Mouse (Mus musculus) myocyte (in vitro differentiated cells): Measurements from ENCODE around the gene Twf2.

Experiments used
- E2F4 ChIP-seq: IDR thresholded peaks from one replicate; pipeline ENCODE4 v1.6.1; 2011; ENCODE audit warnings: mild to moderate bottlenecking, control low read depth, moderate library complexity; ENCODE audit not compliant: insufficient read depth
- MAX ChIP-seq: IDR thresholded peaks from one replicate; pipeline ENCODE4 v1.6.1; 2011; ENCODE audit warnings: low read depth, mild to moderate bottlenecking, control low read depth
- MYOG ChIP-seq, 3 experiments: IDR thresholded peaks; one replicate each; pipeline ENCODE4 v1.6.1; 2011; ENCODE audit warnings: control low read depth in 2 of 3, low read depth in 2 of 3, mild to moderate bottlenecking in 2 of 3; ENCODE audit not compliant: insufficient read length in 2 of 3, control insufficient read depth in 1 of 3, insufficient read depth in 1 of 3
- POLR2A ChIP-seq: IDR thresholded peaks from one replicate; pipeline ENCODE4 v1.6.1; 2011; ENCODE audit warnings: low read depth, mild to moderate bottlenecking, control low read depth, moderate library complexity; ENCODE audit not compliant: insufficient read length
- POLR2AphosphoS2 ChIP-seq: IDR thresholded peaks from one replicate; pipeline ENCODE4 v1.6.1; 2011; ENCODE audit warnings: low read depth, control low read depth; ENCODE audit not compliant: insufficient read length
- REST ChIP-seq: IDR thresholded peaks from one replicate; pipeline ENCODE4 v1.6.1; 2011; ENCODE audit warnings: mild to moderate bottlenecking, control low read depth, moderate library complexity; ENCODE audit not compliant: insufficient read depth, insufficient read length
- TCF12 ChIP-seq: IDR thresholded peaks from one replicate; pipeline ENCODE4 v1.6.1; 2011; ENCODE audit warnings: mild to moderate bottlenecking, control low read depth; ENCODE audit not compliant: poor library complexity, insufficient read depth, severe bottlenecking
- TCF3 ChIP-seq: IDR thresholded peaks from one replicate; pipeline ENCODE4 v1.6.1; 2011; ENCODE audit warnings: low read depth, control low read depth; ENCODE audit not compliant: insufficient read length
- USF1 ChIP-seq: IDR thresholded peaks from one replicate; pipeline ENCODE4 v1.6.1; 2011; ENCODE audit warnings: low read depth, mild to moderate bottlenecking, control low read depth, moderate library complexity

DNA sequence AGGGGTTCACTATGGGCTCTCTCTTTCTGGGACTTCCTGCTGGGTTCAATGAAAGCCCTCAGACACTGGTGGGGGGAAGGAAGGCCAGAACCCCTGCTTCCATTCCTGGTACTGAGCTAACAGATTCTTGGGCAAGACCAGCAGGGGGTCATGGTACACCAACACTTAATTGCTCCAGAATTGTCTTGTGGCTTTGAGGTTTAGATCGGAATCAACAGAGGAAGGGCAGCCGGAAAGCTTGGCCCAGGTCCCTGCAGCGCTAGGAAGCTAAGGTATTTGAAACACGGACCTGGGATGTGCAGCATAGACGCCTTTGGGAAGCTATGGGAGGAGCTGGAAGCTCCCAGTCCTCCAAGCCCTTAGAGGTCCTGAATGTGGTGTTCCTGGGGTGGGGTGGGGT lies 56.1 kb downstream of the Twf2 start:
- TF ChIP-seq E2F4, result no peak
- TF ChIP-seq MAX, result no peak
- no peak for TF ChIP-seq POLR2AphosphoS2
- TF ChIP-seq POLR2A, result no peak
- no peak for TF ChIP-seq USF1
- no peak for TF ChIP-seq MYOG (IDR thresholded peaks at IDR 0.05; ENCODE audit: control insufficient read depth in 1 of 3, insufficient read depth in 1 of 3, insufficient read length in 2 of 3, low read depth in 2 of 3)
- no peak for TF ChIP-seq TCF12
- no peak for TF ChIP-seq REST
- TF ChIP-seq TCF3, result no peak
